Mouse (Mus musculus) lung, postnatal 0 days (tissue): ENCODE results near the gene Tmem181a. TPM values are rescaled to one million over a fixed set of nuclear protein-coding genes. Genes with fewer than 3 reads are reported as not detected.
"Not testable (repeated sequence)": the region's sequence is repeated elsewhere in the genome, so short reads cannot be mapped to it uniquely, and the experiment has no call there.

Experiments
- ATAC-seq: fragments of 200-750 bp; cut with Nextera tagmentation; 2 replicates; pipeline ENCODE4 v1.8.0; 2017; ENCODE audit warnings: moderate library complexity
- DNase-seq: peaks from one replicate; pipeline ENCODE4 v3.0.0-alpha.2; 2016; ENCODE audit warnings: low spot score
- H3K27ac ChIP-seq: fragments of 300-500 bp; sonication (generic); 2 replicates; pipeline ENCODE4 v1.5.1; 2014; ENCODE audit warnings: antibody characterized with exemption, mild to moderate bottlenecking, low read length, mixed read lengths
- H3K27me3 ChIP-seq: fragments of 300-500 bp; sonication (generic); replicated peaks from 2 replicates; pipeline ENCODE4 v1.6.1; 2014; ENCODE audit warnings: low read length, mixed read lengths; ENCODE audit not compliant: insufficient read depth
- H3K36me3 ChIP-seq: fragments of 300-500 bp; sonication (generic); 2 replicates; pipeline ENCODE4 v1.6.1; 2014; ENCODE audit warnings: low read length, mixed read lengths; ENCODE audit not compliant: insufficient read depth
- H3K4me1 ChIP-seq: fragments of 300-500 bp; sonication (generic); 2 replicates; pipeline ENCODE4 v1.6.1; 2014; ENCODE audit warnings: antibody characterized with exemption, low read depth, low read length, mixed read lengths; ENCODE audit not compliant: insufficient read depth
- H3K4me2 ChIP-seq: fragments of 300-500 bp; sonication (generic); replicated peaks from 2 replicates; pipeline ENCODE4 v1.6.1; 2014; ENCODE audit warnings: low read depth, mild to moderate bottlenecking, low read length, moderate library complexity, mixed read lengths
- H3K4me3 ChIP-seq: fragments of 300-500 bp; sonication (generic); 2 replicates; pipeline ENCODE4 v1.5.1; 2014; ENCODE audit warnings: low read depth, low read length
- H3K9ac ChIP-seq: fragments of 300-500 bp; sonication (generic); replicated peaks from 2 replicates; pipeline ENCODE4 v1.6.1; 2014; ENCODE audit warnings: low read depth, mild to moderate bottlenecking
- H3K9me3 ChIP-seq: fragments of 300-500 bp; sonication (generic); 2 replicates; pipeline ENCODE4 v1.6.1; 2016; ENCODE audit warnings: low read length, mixed read lengths
- WGBS: fragments of 180-500 bp; shearing (Covaris S2); extraction: QIAGEN DNeasy Blood & Tissue Kit; methylation state at CpG from one replicate; pipeline ENCODE4 v1.1.7; 2014; 5-methylcytosine and 5-hydroxymethylcytosine counted together
- polyA plus RNA-seq: library from polyadenylated mRNA; unstranded; fragments of >200 nt; fragmentation: Nextera tagmentation; extraction: Ambion mirVana; gene quantifications from 2 replicates; pipeline ENCODE4 v1.2.1, GENCODE M21; 2015

The Tmem181a gene
- polyA plus RNA-seq, 1 experiment from 2014 or later = 15.0 TPM

DNA sequence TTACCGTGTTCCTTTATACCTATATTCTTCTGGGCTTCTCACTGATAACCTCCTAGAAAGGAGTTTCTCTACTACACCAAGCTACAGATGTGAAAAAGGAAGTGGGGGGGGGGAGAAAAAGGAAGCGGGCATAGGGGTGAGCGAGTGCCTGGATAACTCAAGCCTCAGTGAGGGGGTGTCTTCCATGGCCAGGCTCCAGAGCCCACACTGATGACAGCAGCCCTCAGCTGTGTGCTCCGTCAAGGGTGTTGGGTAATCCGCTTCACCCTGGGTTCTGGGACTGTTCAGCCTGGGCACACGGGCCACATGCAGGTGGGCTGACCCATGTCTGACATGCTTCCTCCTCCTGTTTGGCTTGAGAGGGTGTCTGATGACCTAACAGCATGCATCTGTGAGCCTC is 15.3 kb downstream of the Tmem181a start:
- H3K9ac ChIP-seq, H3K4me3 ChIP-seq, ATAC-seq, H3K4me1 ChIP-seq, H3K9me3 ChIP-seq, H3K4me2 ChIP-seq, H3K36me3 ChIP-seq, H3K27me3 ChIP-seq, H3K27ac ChIP-seq: not testable (repeated sequence)
- DNase-seq = peak; percentile 3
- WGBS = 68% methylated on average over 6 of the region's 6 CpGs

DNA sequence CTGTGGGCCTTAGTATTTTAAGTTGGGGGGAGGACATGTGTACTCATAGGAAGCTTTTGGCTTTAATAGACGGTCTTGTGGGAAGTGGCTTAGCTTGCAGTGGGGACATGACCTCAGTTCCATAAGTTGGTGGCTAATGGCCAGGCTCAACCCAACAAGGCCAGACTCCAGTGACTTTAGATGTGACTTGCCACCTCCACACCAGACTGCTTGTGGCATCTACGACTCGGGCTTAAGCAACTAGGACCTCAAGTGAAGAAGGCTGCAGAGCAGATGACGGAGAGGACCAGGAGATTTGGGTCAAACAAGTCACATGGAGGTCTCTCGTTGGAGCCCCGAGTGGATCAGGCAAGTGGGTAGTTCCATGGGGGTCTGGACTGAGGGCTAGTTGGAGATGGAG is 18.0 kb downstream of the Tmem181a start:
- H3K27me3 ChIP-seq, ATAC-seq, H3K36me3 ChIP-seq, H3K4me3 ChIP-seq, H3K9ac ChIP-seq, H3K4me2 ChIP-seq, H3K27ac ChIP-seq, H3K4me1 ChIP-seq, H3K9me3 ChIP-seq: not testable (repeated sequence)
- peak; percentile 2 for DNase-seq
- WGBS = 87% methylated on average over 4 of the region's 6 CpGs

DNA sequence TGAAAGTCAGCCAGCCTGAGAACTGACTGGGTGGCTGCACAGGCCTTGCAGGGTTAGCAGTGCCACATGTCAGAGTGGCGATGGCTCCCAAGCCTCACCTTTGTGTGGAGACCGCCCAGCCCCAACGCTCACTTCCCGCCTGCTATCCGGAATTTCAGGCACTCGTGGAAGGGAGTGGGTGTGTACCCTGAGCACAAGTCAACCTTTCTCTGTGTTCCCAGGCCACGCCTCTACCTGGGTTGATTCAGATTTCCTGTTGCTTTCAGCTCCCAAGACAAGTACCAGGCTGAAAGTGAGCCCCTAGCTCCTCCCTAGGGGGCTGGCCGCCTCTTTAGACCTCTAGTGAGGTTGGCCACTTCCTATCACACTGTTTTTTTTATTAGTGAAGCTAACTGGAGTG is 22.5 kb downstream of the Tmem181a start:
- 50% methylated on average over 8 of the region's 8 CpGs for WGBS
- not testable (repeated sequence) for H3K36me3 ChIP-seq, H3K27ac ChIP-seq, H3K27me3 ChIP-seq, H3K9me3 ChIP-seq, H3K4me2 ChIP-seq, H3K9ac ChIP-seq, H3K4me3 ChIP-seq, H3K4me1 ChIP-seq
- DNase-seq (peak; percentile 59), ATAC-seq (peak; percentile 95)

DNA sequence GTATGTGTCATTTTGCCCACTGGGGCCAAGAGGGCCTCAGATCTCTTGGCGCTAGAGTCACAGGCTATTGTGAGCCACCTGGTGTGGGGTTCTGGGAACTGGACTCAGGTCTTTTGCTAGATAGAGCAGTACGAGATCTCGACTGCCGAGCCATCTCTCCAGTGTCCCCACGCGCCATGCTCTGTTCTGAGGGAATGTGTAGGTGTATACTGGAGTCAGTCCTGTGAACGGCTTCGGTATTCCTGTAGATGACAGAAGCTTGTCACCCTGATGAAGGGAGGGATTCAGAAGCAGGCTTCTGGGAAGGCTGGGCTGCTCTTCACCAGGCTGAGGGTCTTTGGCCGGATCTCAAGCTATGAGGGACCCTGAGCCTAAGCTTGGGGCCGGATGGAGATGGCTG is 23.1 kb downstream of the Tmem181a start:
- not testable (repeated sequence) for H3K9ac ChIP-seq, H3K4me2 ChIP-seq, H3K9me3 ChIP-seq, H3K27ac ChIP-seq, H3K4me1 ChIP-seq, DNase-seq, ATAC-seq, H3K4me3 ChIP-seq, H3K36me3 ChIP-seq, H3K27me3 ChIP-seq
- 83% methylated on average over 6 of the region's 10 CpGs for WGBS

DNA sequence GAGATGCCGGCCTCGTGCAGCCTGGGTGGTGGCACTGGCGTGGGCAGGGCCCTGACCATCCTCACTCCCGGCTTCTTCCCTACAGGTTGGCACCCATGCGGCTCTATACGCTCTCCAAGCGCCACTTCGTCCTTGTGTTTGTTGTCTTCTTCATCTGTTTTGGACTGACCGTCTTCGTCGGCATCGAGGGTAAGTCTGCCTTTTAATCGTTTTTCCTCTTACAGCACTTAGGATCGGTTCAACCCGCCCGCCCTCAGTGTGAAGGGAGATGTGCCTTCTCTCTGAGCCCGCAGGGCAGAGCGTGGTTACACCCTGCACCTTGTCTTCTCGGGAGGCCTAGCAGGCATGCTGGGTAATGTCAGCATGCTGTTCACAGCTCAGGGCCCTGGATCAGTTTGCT is 23.9 kb downstream of the Tmem181a start:
- 93% methylated on average over 13 of the region's 19 CpGs for WGBS
- not testable (repeated sequence) for H3K4me3 ChIP-seq, ATAC-seq, H3K4me1 ChIP-seq, DNase-seq, H3K4me2 ChIP-seq, H3K27me3 ChIP-seq, H3K9me3 ChIP-seq, H3K27ac ChIP-seq, H3K9ac ChIP-seq, H3K36me3 ChIP-seq

DNA sequence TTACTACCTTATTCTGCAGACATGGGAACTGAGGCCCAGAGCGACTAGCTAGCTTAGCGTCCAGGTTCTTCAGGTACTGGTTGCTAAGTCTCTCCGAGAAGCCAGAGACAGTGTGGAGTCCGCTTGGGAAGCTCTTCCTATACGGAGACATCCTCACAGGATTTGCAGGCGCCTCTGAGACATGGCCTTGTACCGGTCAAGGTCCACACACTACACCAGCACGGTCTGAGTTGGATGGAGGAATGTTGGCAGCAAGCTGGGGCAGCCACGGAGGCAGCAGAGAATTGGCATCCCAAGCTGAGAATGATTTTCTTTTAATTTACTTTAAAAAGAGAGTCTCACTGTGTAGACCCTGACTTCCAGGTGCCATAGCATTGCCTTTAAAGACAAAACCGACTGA is 26.5 kb downstream of the Tmem181a start:
- not testable (repeated sequence) for H3K9me3 ChIP-seq, H3K27ac ChIP-seq, DNase-seq, ATAC-seq, H3K4me3 ChIP-seq, H3K4me2 ChIP-seq, H3K9ac ChIP-seq, H3K4me1 ChIP-seq, H3K36me3 ChIP-seq, H3K27me3 ChIP-seq
- 97% methylated on average over 7 of the region's 10 CpGs for WGBS

DNA sequence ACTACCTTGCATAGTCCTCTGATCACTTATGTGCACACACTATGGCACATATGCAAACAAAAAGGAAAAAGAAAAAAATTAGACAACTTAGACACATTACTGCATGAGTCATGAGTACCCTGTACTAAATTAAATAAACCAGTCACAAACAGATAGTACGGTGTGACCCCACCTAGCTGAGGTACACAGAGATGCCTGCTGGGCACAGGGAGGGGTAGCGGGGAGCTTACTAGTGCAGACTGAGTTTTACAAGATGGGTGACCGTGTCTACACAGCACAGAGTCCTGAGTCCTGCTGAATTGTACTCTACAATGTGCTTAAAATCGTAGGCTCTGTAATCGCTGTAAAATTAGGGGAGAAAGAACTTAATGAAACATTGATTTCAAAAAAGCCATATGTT is 29.5 kb downstream of the Tmem181a start:
- H3K4me1 ChIP-seq, ATAC-seq, H3K36me3 ChIP-seq, H3K4me3 ChIP-seq, H3K4me2 ChIP-seq, H3K27me3 ChIP-seq, H3K27ac ChIP-seq, H3K9ac ChIP-seq, DNase-seq, H3K9me3 ChIP-seq: not testable (repeated sequence)
- 91% methylated on average over 5 of the region's 5 CpGs for WGBS

DNA sequence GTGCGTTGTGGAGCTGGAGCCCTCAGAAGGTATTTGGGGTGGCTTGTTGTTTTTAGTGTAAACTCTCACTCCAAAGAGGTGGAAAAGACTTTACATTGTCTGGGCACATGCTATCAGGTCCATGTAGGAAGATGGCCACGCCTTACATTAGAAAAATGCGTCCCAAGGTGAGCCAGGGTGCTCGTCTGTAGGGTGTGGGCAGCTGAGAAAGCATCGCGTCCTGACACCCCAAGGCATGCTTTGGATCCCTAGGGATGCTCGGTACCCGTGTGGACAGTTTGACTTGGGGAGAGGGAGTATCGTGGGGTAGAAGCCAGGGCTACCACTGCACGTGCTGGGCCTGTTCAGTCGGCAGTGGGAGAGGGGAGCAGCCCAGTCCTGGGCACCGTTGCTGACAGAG is 32.4 kb downstream of the Tmem181a start:
- not testable (repeated sequence) for H3K27me3 ChIP-seq, H3K9ac ChIP-seq, ATAC-seq, H3K27ac ChIP-seq, H3K9me3 ChIP-seq, DNase-seq, H3K36me3 ChIP-seq, H3K4me1 ChIP-seq, H3K4me3 ChIP-seq, H3K4me2 ChIP-seq
- WGBS = 97% methylated on average over 9 of the region's 12 CpGs

DNA sequence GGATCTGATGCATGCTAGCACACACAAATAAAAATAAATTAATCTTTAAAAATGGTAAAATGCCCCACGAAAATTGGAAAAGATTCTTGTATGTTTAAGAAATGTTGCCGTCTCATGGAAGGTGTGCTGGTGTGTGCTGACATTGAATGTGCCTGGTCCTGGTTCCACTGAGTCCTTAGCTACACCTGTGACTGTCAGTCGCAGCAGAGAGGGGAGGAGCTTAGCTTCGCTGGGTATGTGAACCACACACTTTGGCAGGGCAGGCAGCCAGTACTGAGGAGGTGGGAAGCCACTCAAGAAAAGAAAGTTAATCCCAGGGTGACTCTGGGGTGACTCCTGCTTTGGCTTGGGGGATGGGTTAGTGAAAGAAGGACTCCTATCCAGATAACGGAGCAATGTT is 37.2 kb downstream of the Tmem181a start:
- WGBS = no CpG with 5 or more reads among the region's 5 CpGs

DNA sequence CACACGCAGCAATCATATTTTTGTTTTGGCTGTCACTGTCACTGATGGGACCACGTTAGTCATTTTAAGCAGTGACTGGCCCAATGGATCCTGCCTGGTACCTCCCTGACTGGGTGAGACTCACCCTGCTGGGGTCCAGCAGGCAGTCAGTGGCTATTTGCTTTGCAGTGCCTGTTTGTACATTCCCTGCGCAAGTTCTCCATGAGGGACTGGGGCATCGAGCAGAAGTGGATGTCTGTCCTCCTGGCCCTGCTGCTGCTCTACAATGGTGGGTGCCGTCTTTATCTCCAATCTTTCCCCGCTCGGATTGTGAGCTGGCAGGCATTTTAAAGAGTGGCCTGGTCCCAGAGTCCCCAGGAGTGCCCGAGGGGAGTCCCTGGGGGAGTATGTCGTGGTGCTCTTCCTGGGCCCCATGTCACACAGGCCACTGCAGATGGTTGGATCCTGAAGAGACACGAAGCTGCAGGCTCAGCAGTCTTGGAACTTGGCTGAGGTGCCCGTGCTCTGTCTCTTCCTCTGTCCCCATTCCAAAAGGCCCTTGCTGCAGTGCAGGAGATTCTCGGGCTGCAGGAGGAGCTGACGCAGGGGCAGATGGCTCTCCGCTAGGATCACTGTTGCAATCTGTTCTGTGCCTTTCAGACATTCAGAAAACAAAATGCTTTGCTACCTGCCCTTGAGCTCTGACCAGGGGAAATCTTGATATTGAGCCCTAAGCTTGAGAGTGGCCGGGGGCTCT is 40.6 kb downstream of the Tmem181a start:
- H3K9me3 ChIP-seq = not testable (repeated sequence)

More for the DNA sequence above, 37.2 kb downstream of the Tmem181a start:
- H3K4me1 ChIP-seq, H3K4me2 ChIP-seq, DNase-seq, H3K27ac ChIP-seq, H3K9ac ChIP-seq, H3K27me3 ChIP-seq, H3K9me3 ChIP-seq, H3K36me3 ChIP-seq, H3K4me3 ChIP-seq: not testable (repeated sequence)
- peak; percentile 33; the same call in 1 of the 2 replicates for ATAC-seq

More for the DNA sequence above, 40.6 kb downstream of the Tmem181a start:
- H3K36me3 ChIP-seq, H3K4me3 ChIP-seq, DNase-seq, H3K4me2 ChIP-seq, H3K4me1 ChIP-seq, H3K27me3 ChIP-seq, ATAC-seq, H3K27ac ChIP-seq, H3K9ac ChIP-seq: not testable (repeated sequence)
- 83% methylated on average over 9 of the region's 15 CpGs for WGBS
